Mouse (Mus musculus): ENCODE results near the gene Eif2s1. TPM values are rescaled to one million over a fixed set of nuclear protein-coding genes. Genes with fewer than 3 reads are reported as not detected.

Eif2s1 gene
- polyA plus RNA-seq (2021; fragmentation: Nextera tagmentation) = 59.0 and 66.4 TPM in 2 replicates
- long read RNA-seq, experiment 1, transcript Eif2s1-201 (8 exons, 3,405 nt) = major isoform, 140 of 156 reads
- long read RNA-seq, experiment 1, partial matches to known transcripts = 14 of 156 reads
- long read RNA-seq, experiment 1, other reads (novel, unspliced or antisense) = 2 of 156 reads
- long read RNA-seq, experiment 2, transcript Eif2s1-201 (8 exons, 3,405 nt) = major isoform, 344 of 351 reads
- long read RNA-seq, experiment 2, partial matches to known transcripts = 1 of 351 reads
- long read RNA-seq, experiment 2, other reads (novel, unspliced or antisense) = 4 of 351 reads

GRCm38 (mm10) chr12:78861496-78862253, at the start of gene Eif2s1, which contains the start of gene Atp6v1d:
TSS of gene Eif2s1 (plus strand) at chr12:78861819.
TSS of gene Atp6v1d (minus strand) at chr12:78861638.

GRCm38 (mm10) chr12:78906707-78907162, 45.1 kb downstream of the Eif2s1 start, which contains the start of gene Plek2:
TSS of gene Plek2 (minus strand) at chr12:78906964.

Other genes with a start within 250 kb of the Eif2s1 start
- not detected in 2 replicates for gene Fam71d, start 170.3 kb upstream of the Eif2s1 start, polyA plus RNA-seq (2021; fragmentation: Nextera tagmentation)
- gene Mpp5, start 112.9 kb upstream of the Eif2s1 start, polyA plus RNA-seq (2021; fragmentation: Nextera tagmentation) = 11.8 and 14.6 TPM in 2 replicates
- gene Atp6v1d, start 181 bp upstream of the Eif2s1 start, polyA plus RNA-seq (2021; fragmentation: Nextera tagmentation) = 221 and 235 TPM in 2 replicates
- 0.45 and 2.1 TPM in 2 replicates for gene Plek2, start 45.1 kb downstream of the Eif2s1 start, polyA plus RNA-seq (2021; fragmentation: Nextera tagmentation)
- gene Tmem229b, start 145.8 kb downstream of the Eif2s1 start, polyA plus RNA-seq (2021; fragmentation: Nextera tagmentation) = 8.1 and 8.8 TPM in 2 replicates
- gene Plekhh1, start 167.3 kb downstream of the Eif2s1 start, polyA plus RNA-seq (2021; fragmentation: Nextera tagmentation) = 2.8 and 3.5 TPM in 2 replicates
- gene Pigh, start 227.8 kb downstream of the Eif2s1 start, polyA plus RNA-seq (2021; fragmentation: Nextera tagmentation) = 8.8 and 10.2 TPM in 2 replicates